Mouse (Mus musculus) cerebellum, adult 11 months (tissue): Measurements from ENCODE around the gene Gm20916.
"Not testable (repeated sequence)": the region's sequence is repeated elsewhere in the genome, so short reads cannot be mapped to it uniquely, and the experiment has no call there.

Source experiments
- DNase-seq: peaks from one replicate; pipeline ENCODE4 v3.0.0; 2022

Gm20916 gene

GRCm38 (mm10) chrY:79319265-79319664 lies at the start of gene Gm20916:
TSS of gene Gm20916 (plus strand) at chrY:79319565.
- not testable (repeated sequence) for DNase-seq
